Mouse (Mus musculus) WW6 (cell line): ENCODE results near the gene Soat1.

Experiments used
- DNase-seq: peaks from one replicate; pipeline ENCODE4 v3.0.0-alpha.2; 2013; ENCODE audit warnings: low read depth, low spot score

Soat1 gene

GRCm38 (mm10) chr1:156464963-156465362 is 9.2 kb downstream of the Soat1 start:
- DNase-seq, result no peak

GRCm38 (mm10) chr1:156463981-156464853 is 9.9 kb downstream of the Soat1 start:
- no peak for DNase-seq

GRCm38 (mm10) chr1:156462273-156462991 is 11.7 kb downstream of the Soat1 start:
- DNase-seq, result no peak

DNA sequence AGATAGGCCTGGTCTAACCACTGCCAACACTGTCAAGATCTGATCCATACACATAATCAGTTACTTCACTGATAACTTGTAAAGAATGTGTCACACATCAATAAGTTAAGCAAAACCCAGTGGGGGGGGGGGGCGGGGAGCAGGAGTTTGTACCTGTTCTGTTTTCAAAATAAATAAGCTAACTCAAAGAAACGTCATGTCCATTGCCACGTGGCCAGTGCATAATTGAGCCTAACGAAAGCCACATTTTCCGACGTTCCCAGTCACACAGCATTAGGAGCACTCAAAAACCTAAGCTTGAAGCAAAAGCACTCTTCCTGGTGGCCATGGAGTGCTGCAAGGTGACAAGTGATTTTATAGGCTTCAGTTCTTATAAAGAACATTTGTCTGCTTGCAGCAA is 13.1 kb downstream of the Soat1 start:
- no peak for DNase-seq

DNA sequence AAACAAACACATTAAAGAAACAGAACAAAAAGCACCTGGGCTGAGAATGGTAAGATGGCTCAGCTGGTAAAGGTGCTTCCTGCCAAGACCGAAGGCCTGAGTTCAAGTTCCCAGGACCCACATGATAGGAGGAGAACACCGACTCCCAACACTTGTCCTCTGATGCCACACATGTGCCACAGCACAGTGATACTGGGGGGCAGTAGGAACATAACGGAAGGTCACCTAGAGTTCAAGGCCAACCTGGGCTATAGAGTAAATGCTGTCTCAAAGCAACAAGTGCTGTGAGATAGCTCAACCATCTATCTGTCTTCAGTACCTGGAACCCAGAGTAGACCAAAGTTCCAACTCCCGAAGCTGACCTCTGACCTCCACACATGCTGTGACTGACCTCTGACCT is 13.9 kb downstream of the Soat1 start:
- no peak for DNase-seq

DNA sequence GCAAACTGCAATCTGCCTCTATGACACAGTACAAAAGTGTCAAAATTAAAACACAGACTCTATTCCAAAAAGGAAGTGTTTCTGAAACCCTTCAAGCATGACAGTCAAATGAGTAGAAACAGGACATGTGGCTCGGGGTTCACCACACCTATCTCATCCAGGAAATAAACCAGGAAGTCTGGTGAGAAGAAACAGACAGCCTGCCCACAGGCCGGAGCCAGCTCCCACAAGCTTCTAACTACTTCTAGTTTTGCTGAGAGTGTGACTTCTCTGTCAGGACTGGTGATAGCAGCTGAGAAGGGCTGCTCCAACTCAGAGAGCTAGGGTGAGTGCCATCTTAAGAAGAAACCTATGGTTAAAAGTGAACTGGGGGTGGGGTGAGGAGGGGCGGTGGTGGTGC is 14.4 kb downstream of the Soat1 start:
- DNase-seq, result no peak

- no peak for DNase-seq
These were observed 15.6 kb downstream of the Soat1 start for GRCm38 (mm10) chr1:156458391-156459060.

DNA sequence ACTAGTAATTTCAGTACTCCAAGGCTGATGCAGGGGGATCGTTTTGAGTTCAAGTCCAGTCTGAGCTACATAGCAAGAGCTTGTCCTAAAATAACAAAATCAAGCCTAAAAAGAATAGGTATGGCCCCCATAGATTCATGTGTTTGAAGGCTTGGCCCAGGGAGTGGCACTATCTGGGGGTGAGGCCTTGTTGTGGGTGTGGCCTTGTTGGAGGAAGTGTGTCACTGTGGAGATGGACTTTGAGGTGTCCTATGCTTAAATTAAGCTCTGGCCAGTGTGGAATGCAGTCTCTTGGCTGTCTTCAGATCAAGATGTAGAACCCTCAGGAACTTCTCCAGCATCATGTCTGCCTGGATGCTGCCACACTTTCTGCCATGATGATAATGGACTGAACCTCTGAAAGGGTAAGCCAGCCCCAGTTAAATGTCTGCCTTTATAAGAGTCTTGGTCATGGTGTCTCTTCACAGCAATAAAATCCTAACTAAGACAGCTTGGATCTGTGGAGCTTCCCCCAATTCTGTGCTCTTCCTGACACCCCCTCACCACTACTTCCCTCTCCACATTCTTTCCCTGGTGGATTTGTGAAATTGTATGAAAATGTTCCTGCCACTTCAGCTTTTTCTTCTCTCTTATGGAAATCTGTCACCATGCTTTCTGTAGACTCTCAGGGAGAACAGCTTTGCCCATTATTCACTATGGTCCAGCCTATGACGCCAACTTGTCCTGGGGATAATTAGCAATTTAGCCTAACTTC is 18.9 kb downstream of the Soat1 start:
- DNase-seq, result no peak

- DNase-seq, result no peak
These were observed 19.7 kb downstream of the Soat1 start for GRCm38 (mm10) chr1:156454384-156454783.

GRCm38 (mm10) chr1:156453876-156454275 is 20.3 kb downstream of the Soat1 start:
- no peak for DNase-seq

- DNase-seq, result no peak
These were observed 23.7 kb downstream of the Soat1 start for GRCm38 (mm10) chr1:156450478-156450877.

- DNase-seq, result no peak
These were observed 24.4 kb downstream of the Soat1 start for GRCm38 (mm10) chr1:156449691-156450090.

GRCm38 (mm10) chr1:156449089-156449488 is 25.0 kb downstream of the Soat1 start:
- DNase-seq, result no peak

GRCm38 (mm10) chr1:156445049-156445448 is 29.1 kb downstream of the Soat1 start:
- DNase-seq, result no peak

DNA sequence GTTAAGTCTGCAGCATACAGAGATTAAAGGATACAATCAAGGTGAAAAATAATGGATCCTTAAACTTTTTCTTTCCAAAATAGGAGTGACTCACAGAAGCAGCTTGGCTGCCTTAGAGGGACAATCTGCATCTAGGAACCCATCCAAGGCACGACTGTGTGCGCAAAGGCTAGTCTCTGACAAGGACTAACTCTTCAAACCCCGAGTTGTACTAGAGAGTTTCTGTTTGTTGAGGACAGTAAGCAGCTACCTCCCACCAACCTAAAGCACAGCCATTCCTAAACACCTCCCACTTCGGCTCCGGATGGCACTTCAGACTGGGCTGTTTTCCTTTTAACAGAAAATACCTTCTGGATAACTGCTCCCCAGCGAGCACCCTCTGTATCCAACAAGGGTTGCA is 31.4 kb downstream of the Soat1 start:
- DNase-seq, result no peak

- DNase-seq, result no peak
These were observed 31.9 kb downstream of the Soat1 start for GRCm38 (mm10) chr1:156442266-156442665.

DNA sequence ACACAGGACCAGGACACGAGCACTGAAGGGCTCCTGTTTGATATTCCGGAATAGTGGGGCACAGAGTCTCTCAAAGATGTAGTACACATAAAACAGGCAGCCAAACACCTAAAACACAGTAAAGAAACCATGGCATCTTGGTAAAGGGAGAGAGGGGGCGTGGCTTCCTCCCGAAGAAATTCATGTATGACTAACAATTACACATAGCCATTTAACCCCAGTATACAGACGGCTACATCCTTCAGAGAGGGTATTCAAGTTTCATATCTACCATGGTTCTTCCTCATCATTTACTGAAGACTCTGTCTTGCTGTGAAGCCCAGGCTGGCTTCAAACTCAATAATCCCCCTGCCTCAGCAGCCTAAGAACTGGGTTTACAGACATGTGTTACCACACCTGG is 36.4 kb downstream of the Soat1 start:
- no peak for DNase-seq

- DNase-seq, result no peak
These were observed 37.0 kb downstream of the Soat1 start for GRCm38 (mm10) chr1:156437016-156437708.

DNA sequence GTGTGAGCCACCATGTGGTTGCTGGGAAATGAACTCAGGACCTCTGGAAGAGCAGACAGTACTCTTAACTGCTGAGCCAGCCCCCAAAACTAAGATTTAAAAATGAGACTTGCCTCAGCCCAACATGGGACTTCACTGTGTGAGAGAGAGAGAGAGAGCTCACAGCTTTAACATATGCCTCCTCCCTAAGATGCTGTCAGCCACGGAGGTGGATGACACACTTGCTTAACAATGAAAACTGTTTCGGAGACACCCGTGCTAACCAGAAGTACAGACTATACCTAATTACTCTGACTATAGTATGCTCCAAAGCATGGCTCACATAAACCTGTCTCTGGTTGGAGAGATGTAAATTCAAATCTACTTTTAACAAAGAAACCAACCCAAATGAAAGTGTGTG is 40.6 kb downstream of the Soat1 start:
- DNase-seq, result no peak

DNA sequence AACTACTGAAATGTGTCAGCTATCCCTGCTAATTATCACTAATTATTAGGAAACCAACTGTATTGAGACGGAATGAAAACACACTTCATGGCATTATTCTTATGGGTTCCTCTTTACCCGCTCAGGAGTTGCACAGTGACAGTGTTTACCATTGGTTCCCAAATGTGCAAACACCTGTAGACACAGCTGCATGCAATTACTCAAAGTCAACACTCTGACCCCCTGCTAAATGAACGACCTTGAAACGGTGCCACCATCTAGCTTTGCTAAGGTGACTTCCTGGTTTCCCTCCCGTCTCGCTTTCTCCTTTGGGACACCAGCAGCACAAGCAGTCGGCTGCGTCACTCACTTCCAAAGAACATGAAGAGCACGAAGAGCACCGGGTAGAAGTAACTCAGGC is 41.6 kb downstream of the Soat1 start:
- no peak for DNase-seq

DNA sequence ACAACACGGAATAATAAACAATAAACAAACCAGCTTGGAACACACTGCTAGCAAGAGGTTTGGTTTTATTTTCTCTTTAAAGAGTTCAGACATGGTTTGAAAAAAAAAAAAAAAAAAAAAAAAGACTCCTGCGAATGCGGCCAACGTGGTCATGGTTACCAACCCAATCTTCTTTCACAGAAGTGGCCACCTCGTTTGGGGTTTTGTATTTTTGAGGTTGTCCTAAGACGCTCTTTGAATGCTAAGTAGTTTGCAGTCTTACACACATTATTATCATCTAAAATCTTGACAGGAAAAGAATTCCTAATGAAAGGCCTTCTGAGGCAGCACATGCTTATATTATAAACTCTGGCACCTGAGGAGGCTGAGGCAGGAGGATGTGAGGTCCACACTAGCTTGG is 45.7 kb downstream of the Soat1 start:
- no peak for DNase-seq
